Mouse (Mus musculus) urinary bladder, adult 2 months (tissue): ENCODE results near the gene Mboat2. TPM values are rescaled to one million over a fixed set of nuclear protein-coding genes. Genes with fewer than 3 reads are reported as not detected.

Source experiments
- DNase-seq: peaks from one replicate; pipeline ENCODE4 v3.0.0; 2022; ENCODE audit warnings: low spot score
- polyA plus RNA-seq: library from polyadenylated mRNA; depleted of rRNA; stranded (reverse); fragments of >200 nt; gene quantifications from 2 replicates; pipeline ENCODE4 v1.2.3, GENCODE M21; 2012; rRNA removed

Mboat2 gene
- polyA plus RNA-seq, 1 experiment, result 16.9 TPM

DNA sequence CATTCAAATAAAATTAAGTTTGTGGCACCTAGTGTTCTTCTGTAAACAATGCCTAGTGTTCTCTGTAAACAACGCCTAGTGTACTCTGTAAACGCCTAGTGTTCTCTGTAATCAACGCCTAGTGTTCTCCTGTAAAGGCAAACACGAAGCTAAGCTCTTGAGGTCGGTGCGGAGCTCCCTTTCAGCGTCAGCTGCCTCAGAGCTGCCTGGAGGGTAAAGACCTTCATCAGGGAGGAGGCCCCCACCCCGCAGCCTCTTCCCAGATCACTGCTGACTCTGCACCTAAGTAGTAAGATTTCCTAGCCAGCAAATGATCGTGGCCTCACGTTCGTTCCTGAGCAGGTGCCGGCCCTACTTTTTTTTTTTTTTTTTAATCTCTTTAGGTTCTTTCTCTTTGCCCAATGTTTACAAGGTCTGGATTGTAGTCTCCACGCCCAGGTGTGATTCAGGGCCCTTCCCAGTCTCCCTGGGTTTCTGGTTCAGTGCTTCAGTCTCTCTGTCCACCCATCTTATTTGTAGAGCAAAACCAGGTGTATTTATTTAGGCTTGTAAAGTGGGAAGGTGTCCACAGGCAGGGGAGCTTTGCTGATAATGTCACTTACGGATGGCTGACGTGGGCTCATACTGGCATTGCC is 181.2 kb downstream of the Mboat2 start:
- no peak for DNase-seq

DNA sequence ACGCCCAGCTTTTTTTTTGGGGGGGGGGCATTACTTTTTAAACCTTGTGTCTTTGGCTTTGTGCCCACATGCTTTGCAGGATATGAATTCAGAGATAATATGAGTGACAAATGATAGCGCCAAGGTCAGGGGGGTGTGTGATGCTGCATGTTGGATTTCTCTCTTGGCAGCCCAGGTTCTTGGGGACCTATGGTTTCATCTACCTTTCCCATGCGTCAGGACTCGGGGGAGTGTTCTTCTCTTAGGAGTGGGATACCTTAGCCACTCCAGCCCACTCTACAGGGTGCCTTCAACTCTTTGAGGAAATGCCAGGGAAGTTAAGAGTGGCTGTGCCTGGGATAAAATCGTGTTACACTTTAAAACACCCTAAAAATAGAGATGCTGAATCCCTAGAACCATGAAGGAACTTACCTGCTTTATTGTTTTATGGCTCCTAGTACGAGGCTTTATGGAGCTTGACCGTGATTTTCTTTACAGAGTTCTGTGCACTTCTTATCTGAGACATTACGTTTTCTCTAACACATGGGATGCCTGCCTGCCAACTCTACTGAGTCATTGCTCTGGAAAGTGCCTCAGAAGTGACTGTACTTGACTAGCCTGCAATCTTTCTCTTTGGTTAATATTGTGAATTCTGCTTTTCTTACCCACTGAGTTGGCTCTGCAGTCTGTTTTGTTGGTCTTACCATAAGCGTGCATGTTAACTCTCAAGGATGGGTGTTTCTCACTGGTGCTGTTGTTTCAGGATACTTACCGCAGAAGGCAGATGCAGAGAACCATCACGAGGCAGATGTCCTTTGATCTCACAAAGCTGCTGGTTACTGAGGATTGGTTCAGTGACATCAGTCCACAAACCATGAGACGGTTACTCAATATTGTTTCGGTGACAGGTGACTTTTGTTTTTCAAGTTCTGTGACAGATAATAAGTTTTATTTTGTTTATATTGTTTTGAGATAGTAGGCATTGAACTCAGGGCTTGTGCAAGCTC is 182.2 kb downstream of the Mboat2 start:
- no peak for DNase-seq

Other genes with a start within 250 kb of the Mboat2 start
- gene Klf11, start 179.6 kb upstream of the Mboat2 start, polyA plus RNA-seq, result 12.3 and 13.1 TPM in 2 replicates
- gene Cys1, start 149.1 kb upstream of the Mboat2 start, polyA plus RNA-seq, result 49.0 and 49.9 TPM in 2 replicates
- 3.9 and 4.0 TPM in 2 replicates for gene Rrm2, start 122.6 kb upstream of the Mboat2 start, polyA plus RNA-seq
- gene Kidins220, start 144.0 kb downstream of the Mboat2 start, polyA plus RNA-seq, result 95.9 and 101 TPM in 2 replicates